Mouse (Mus musculus): ENCODE results near the gene Mcm9.

DNA sequence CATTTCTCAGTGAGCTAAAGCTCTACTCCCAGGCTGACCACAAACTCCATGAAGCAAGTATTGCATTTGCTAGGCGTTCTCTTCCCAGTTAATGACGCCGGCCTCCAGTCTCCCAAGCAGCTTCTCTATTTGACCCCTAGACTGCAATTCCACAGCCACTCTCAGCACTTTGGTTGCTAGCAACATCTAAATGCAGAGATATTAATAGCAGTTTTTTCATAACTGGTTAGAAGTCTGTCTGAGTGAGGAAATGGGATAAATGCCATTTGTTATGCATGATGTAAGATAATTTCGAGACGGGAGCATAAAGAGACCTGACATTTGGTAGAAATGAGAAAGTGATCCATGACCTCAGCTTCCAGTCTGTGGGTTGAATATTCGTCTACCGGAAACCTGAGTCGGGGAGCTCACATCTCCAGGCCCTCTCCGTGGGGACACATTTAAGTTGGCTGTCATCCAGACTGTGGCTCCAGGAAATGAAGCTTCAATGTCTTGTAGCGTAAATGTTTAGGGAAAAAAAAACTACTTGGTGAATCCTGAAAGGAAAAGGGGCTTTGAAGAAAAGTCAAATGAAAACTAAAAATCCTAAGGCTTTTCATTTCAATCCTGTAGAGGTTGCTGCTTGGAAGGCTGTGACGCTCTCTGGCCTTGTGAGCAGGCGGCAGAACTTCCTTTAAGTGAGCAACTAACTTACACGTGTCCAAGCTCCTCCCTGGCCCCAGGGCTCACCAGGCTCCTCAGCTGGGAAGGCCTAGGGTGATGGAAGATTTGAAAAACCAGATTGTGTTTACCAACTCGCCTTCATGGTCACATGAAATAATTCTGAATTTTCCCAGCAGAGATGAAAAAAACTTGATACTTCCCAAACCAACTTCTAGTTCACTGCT, 110.9 kb downstream of the Mcm9 start:
- TF ChIP-seq CTCF (IDR thresholded peaks at IDR 0.05; ENCODE audit: extremely low read depth, insufficient read depth, insufficient read length, insufficient replicate concordance) (no peak), POLR2A (IDR thresholded peaks at IDR 0.05; ENCODE audit: low read depth, low read length) (no peak)
